Mouse (Mus musculus): ENCODE measurements around the gene Ift81. TPM values are rescaled to one million over a fixed set of nuclear protein-coding genes. Genes with fewer than 3 reads are reported as not detected.

The Ift81 gene
- total RNA-seq, 2 experiments from 2014 or later: 28.7 to 29.9 TPM

- no peak for DNase-seq (ENCODE audit: low spot score in 2 of 2)
These were observed 63.9 kb downstream of the Ift81 start for GRCm38 (mm10) chr5:122550460-122550859.

- DNase-seq (ENCODE audit: low spot score in 2 of 2): no peak
These were observed 65.6 kb downstream of the Ift81 start for GRCm38 (mm10) chr5:122548671-122549070.

- no peak for DNase-seq (ENCODE audit: low spot score in 2 of 2)
These were observed 66.5 kb downstream of the Ift81 start for GRCm38 (mm10) chr5:122547810-122548209.

- DNase-seq (ENCODE audit: low spot score in 2 of 2): peak; percentile 26 to 41
These were observed 67.0 kb downstream of the Ift81 start for GRCm38 (mm10) chr5:122547251-122547714.

GRCm38 (mm10) chr5:122543392-122543791, 70.9 kb downstream of the Ift81 start:
- no peak for DNase-seq (ENCODE audit: low spot score in 2 of 2)

- DNase-seq (ENCODE audit: low spot score in 2 of 2): no peak
These were observed 72.4 kb downstream of the Ift81 start for GRCm38 (mm10) chr5:122541871-122542270.

GRCm38 (mm10) chr5:122538077-122538476, 76.2 kb downstream of the Ift81 start:
- DNase-seq (ENCODE audit: low spot score in 2 of 2): no peak

- DNase-seq (ENCODE audit: low spot score in 2 of 2): no peak
These were observed 76.7 kb downstream of the Ift81 start for GRCm38 (mm10) chr5:122537654-122538053.

- no peak for DNase-seq (ENCODE audit: low spot score in 2 of 2)
These were observed 80.4 kb downstream of the Ift81 start for GRCm38 (mm10) chr5:122533884-122534283.

- no peak for DNase-seq (ENCODE audit: low spot score in 2 of 2)
These were observed 84.3 kb downstream of the Ift81 start for GRCm38 (mm10) chr5:122529913-122530604.

GRCm38 (mm10) chr5:122529316-122529715, 85.0 kb downstream of the Ift81 start:
- DNase-seq (ENCODE audit: low spot score in 2 of 2): peak in 1 of 2 experiments; percentile 42

GRCm38 (mm10) chr5:122528591-122528990, 85.7 kb downstream of the Ift81 start:
- no peak for DNase-seq (ENCODE audit: low spot score in 2 of 2)

- no peak for DNase-seq (ENCODE audit: low spot score in 2 of 2)
These were observed 86.6 kb downstream of the Ift81 start for GRCm38 (mm10) chr5:122527761-122528160.

GRCm38 (mm10) chr5:122526878-122527730, 87.2 kb downstream of the Ift81 start:
- DNase-seq (ENCODE audit: low spot score in 2 of 2): no peak

- DNase-seq (ENCODE audit: low spot score in 2 of 2): peak; percentile 56 to 66
These were observed 87.9 kb downstream of the Ift81 start for GRCm38 (mm10) chr5:122526405-122526804.

GRCm38 (mm10) chr5:122525238-122525931, 88.9 kb downstream of the Ift81 start:
- DNase-seq (ENCODE audit: low spot score in 2 of 2): no peak

GRCm38 (mm10) chr5:122524854-122525237, 89.5 kb downstream of the Ift81 start:
- DNase-seq (ENCODE audit: low spot score in 2 of 2): no peak

- DNase-seq (ENCODE audit: low spot score in 2 of 2): no peak
These were observed 90.1 kb downstream of the Ift81 start for GRCm38 (mm10) chr5:122524244-122524643.

- DNase-seq (ENCODE audit: low spot score in 2 of 2): no peak
These were observed 93.2 kb downstream of the Ift81 start for GRCm38 (mm10) chr5:122521130-122521473.

GRCm38 (mm10) chr5:122520254-122521129, 93.8 kb downstream of the Ift81 start:
- DNase-seq (ENCODE audit: low spot score in 2 of 2): no peak

Measured in layer of hippocampus, postnatal 10 days (tissue).